Mouse (Mus musculus) small intestine, adult 2 months (tissue): ENCODE results near the gene Zfyve28. TPM values are rescaled to one million over a fixed set of nuclear protein-coding genes. Genes with fewer than 3 reads are reported as not detected.
A peak's percentile ranks its signal among the peaks of the same experiment; 100 is the strongest.

Experiments
- H3K27ac ChIP-seq: fragments of 200-500 bp; 2 replicates; pipeline ENCODE4 v1.5.1; 2012; ENCODE audit warnings: low read depth, low read length, control low read depth, inconsistent platforms; ENCODE audit not compliant: insufficient read depth
- H3K27me3 ChIP-seq: fragments of 200-500 bp; 2 replicates; pipeline ENCODE4 v1.6.1; 2012; ENCODE audit warnings: mild to moderate bottlenecking, moderate library complexity, low read length, inconsistent platforms; ENCODE audit not compliant: control insufficient read depth, insufficient read depth
- H3K36me3 ChIP-seq: fragments of 200-500 bp; 2 replicates; pipeline ENCODE4 v1.6.1; 2012; ENCODE audit warnings: mild to moderate bottlenecking, low read length, control low read depth, inconsistent platforms; ENCODE audit not compliant: control insufficient read depth, insufficient read depth
- H3K4me1 ChIP-seq: fragments of 200-500 bp; 2 replicates; pipeline ENCODE4 v1.6.1; 2012; ENCODE audit warnings: low read length, inconsistent platforms, mixed read lengths; ENCODE audit not compliant: control insufficient read depth, insufficient read depth, insufficient read length
- H3K4me3 ChIP-seq: fragments of 200-500 bp; 2 replicates; pipeline ENCODE4 v1.5.1; 2012; ENCODE audit warnings: low read depth, mild to moderate bottlenecking, control low read depth, inconsistent platforms, low read length, moderate library complexity
- CTCF ChIP-seq: fragments of 200-500 bp; IDR thresholded peaks from 2 replicates; pipeline ENCODE4 v1.5.1; 2012; ENCODE audit warnings: low read depth, mild to moderate bottlenecking, control low read depth, inconsistent platforms, low read length, moderate library complexity, mixed read lengths; ENCODE audit not compliant: insufficient replicate concordance, insufficient read length; ENCODE audit errors: extremely low read depth
- POLR2A ChIP-seq: fragments of 200-500 bp; IDR thresholded peaks from 2 replicates; pipeline ENCODE4 v1.6.1; 2012; ENCODE audit warnings: low read depth, mild to moderate bottlenecking, control low read depth, inconsistent platforms, low read length, moderate library complexity
- WGBS: fragments of 180-500 bp; shearing (Covaris S2); methylation state at CpG from one replicate; pipeline ENCODE4 v1.1.7; 2018; 5-methylcytosine and 5-hydroxymethylcytosine counted together
- polyA plus RNA-seq: library from polyadenylated mRNA; depleted of rRNA; stranded (reverse); fragments of >200 nt; gene quantifications from 2 replicates; pipeline ENCODE4 v1.2.3, GENCODE M21; 2012

Zfyve28 gene
- polyA plus RNA-seq, 1 experiment: 1.7 TPM

DNA sequence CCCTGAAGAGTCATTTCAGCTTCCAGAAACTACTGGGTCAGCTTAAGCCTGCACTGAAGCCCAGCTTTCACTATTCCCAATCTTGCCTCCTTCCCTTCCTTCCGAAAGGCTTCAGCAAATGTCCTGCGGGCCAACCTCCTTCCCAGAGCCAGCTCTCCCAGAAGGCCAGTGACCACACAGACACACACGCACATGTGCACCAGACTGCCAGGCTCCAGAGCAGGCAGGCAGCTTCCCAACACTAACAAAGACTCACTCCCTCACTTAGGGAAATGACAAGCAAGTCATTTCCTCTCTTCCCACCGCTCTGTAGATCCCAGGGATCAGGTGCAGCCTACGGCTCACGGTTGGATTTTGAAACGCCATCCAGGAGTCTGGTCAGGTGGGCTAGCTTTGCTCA is 12.1 kb downstream of the Zfyve28 start:
- H3K4me3 ChIP-seq: no peak overlapping the region
- H3K4me1 ChIP-seq: no peaks in the 10 kb centered on the region
- no peak overlapping the region for H3K27ac ChIP-seq
- H3K36me3 ChIP-seq: no peaks in the 10 kb centered on the region
- WGBS: 78% methylated on average over 7 of the region's 7 CpGs
- TF ChIP-seq CTCF (no peak), POLR2A (no peak)
- H3K27me3 ChIP-seq: no peaks in the 10 kb centered on the region

DNA sequence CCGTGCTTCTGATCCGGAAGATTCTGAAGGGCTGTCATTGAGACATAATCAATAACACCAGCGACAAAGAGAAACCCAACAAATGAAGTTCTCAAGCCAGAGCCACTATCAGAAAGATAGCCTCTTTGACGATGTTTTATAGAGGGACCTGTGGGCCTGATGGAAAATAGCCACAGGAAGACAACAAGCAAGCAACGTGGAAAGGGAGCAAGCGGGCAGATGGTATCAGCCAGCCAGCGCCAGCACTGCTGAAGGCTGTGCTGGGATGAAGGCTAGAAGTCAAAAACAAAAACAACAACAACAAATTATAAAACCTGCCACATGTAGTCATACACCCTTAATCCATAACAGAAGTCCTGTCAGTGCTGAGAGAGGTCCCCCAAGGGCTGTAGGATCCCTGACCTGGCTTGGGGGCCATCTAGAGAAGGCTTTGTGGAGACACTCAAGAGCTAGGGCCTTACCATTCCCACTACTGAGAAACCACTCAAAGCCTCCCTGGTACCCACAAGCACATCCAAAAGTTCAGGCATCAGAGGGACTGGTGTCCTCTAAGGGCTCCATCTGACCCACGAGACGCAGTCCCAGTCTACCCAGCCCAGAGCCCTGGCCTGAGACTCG is 13.5 kb downstream of the Zfyve28 start:
- H3K4me1 ChIP-seq: no peaks in the 10 kb centered on the region
- 78% methylated on average over 10 of the region's 10 CpGs for WGBS
- no peak for TF ChIP-seq POLR2A
- TF ChIP-seq CTCF: no peak

DNA sequence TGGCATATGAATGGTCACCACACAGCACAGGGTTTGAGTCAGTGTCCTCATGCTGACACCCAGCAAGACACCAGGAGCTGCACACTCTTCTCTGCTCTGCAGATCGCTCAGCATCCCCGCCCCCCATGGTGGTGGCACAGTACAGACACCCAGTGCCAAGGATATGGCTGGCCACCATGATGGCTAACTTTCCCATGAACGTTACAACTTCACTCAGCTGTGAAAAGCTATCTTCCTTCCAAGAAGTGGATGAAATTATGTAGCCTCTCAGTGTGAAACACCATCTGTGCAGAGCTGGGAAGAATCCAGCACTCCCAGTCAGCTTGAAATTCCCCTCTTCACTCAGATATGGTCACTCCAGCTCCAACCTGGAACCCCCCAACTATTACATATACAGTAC is 14.0 kb downstream of the Zfyve28 start:
- WGBS: 83% methylated on average over 3 of the region's 3 CpGs
- no peaks in the 10 kb centered on the region for H3K36me3 ChIP-seq
- no peak overlapping the region for H3K4me3 ChIP-seq
- TF ChIP-seq CTCF (no peak), POLR2A (no peak)
- H3K4me1 ChIP-seq: no peaks in the 10 kb centered on the region
- no peaks in the 10 kb centered on the region for H3K27me3 ChIP-seq
- no peak overlapping the region for H3K27ac ChIP-seq

More for the DNA sequence above, 13.5 kb downstream of the Zfyve28 start:
- Histone ChIP-seq H3K36me3 (no peaks in the 10 kb centered on the region), H3K4me3 (no peak overlapping the region), H3K27me3 (no peaks in the 10 kb centered on the region), H3K27ac (no peak overlapping the region)

DNA sequence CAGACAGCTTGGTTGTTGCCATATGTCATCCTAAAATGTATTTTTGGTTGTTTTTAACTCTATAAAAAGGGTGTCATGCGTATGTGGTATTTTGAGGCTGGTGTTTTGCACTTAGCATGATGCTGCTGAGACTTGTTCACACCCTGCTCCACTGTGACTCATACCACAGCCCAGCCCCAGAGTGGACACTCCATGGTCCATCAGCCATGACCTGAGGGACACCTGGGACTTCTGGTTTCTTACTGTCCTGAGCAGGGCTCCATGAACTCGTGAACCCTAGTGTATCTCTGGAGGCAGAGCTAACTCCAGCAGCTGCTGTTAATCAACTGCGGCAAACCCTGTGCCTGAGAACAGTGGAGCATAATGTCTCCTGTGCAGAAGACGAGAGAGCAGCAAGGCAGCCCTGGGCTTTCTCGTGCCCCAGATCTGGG is 15.0 kb downstream of the Zfyve28 start:
- no peaks in the 10 kb centered on the region for H3K36me3 ChIP-seq
- H3K27me3 ChIP-seq: no peaks in the 10 kb centered on the region
- no peak overlapping the region for H3K4me3 ChIP-seq
- no peak for TF ChIP-seq POLR2A
- TF ChIP-seq CTCF: no peak
- no peak overlapping the region for H3K27ac ChIP-seq
- WGBS: 77% methylated on average over 5 of the region's 5 CpGs
- no peaks in the 10 kb centered on the region for H3K4me1 ChIP-seq

DNA sequence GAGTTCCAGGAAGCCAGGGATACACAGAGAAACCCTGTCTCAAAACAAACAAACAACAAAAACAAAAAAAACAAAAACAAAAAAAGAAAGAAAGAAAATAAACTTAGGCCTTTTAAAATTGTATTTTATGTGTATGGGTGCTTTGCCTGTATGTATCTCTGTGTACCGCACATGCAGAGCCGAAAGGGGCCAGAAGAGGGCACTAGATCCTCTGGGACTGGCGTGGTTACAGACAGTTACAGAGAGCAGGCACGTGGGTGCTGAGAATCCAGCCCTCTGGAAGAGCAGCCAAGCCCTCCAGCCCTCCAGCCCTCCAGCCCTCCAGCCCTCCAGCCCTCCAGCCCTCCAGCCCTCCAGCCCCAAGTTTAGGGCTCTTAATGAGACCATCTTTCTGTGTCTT is 16.5 kb downstream of the Zfyve28 start:
- 34% methylated on average over 4 of the region's 4 CpGs for WGBS
- H3K4me3 ChIP-seq: no peak overlapping the region
- no peak for TF ChIP-seq POLR2A
- peak; percentile 57; the same call in 1 of the 2 replicates for TF ChIP-seq CTCF
- no peaks in the 10 kb centered on the region for H3K36me3 ChIP-seq
- no peaks in the 10 kb centered on the region for H3K4me1 ChIP-seq
- H3K27ac ChIP-seq: no peak overlapping the region
- H3K27me3 ChIP-seq: no peaks in the 10 kb centered on the region

DNA sequence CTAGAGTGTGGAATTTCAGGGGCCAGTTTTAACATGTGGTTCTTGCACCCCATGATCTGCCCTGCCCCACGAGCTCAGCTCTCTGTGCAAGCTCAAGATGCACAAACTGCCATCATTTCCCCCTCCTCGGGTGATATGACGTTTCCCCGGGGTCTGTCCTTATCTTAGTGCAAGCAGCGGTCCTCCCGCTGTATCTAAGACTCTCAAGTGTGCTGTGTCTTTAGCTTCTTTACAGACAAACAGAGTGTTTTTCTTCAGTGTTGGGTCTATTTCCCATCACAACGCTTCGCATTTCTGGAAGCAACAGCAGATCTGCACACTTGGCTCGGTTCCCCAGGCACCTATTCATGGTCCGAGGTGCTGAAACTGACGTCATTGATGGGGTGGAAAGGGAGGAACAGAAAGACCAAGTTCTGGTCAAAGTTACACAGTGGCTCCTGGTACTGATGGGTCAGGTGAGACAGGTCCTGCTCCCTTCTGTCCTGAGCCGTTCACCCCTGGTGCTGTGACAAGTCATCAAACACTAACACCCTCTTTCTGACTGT is 18.3 kb downstream of the Zfyve28 start:
- WGBS: 54% methylated on average over 12 of the region's 12 CpGs
- no peaks in the 10 kb centered on the region for H3K27me3 ChIP-seq
- no peaks in the 10 kb centered on the region for H3K4me1 ChIP-seq
- no peaks in the 10 kb centered on the region for H3K36me3 ChIP-seq
- no peak overlapping the region for H3K27ac ChIP-seq
- TF ChIP-seq POLR2A (no peak), CTCF (no peak)
- H3K4me3 ChIP-seq: no peak overlapping the region

DNA sequence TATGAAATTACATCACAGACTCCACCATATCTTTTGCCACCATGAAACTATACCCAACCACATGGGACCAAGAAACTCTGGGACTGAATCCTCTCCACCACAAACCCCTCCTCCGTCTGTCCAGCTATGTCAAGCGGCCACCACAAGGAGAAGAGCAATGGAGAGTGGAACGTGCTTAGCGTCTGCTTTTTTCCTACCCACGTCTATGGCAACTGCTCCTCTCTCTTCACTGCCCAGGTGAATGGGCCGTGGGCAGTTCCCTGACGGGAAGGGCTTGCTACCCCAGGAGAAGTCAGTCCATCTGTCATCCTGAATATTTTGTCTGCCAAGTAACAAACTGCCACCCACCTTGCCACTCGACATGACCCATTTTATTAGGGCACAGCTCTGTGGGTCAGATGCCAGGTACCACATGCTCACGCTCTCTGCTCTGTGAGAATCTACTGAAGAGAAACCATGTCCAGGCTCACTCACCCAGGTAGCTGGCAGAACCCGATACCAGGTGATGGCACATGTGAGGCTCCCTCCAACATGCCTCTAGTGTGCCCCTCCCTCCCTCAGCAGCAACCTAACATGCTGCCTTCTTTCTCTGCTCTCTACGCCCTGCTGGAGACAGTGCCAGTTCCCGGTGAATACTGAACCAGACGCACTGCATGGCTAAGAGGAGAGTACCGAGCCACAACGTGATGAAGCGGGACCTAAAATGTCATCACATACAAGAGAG is 18.9 kb downstream of the Zfyve28 start:
- H3K4me3 ChIP-seq: no peak overlapping the region
- H3K27me3 ChIP-seq: no peaks in the 10 kb centered on the region
- no peaks in the 10 kb centered on the region for H3K36me3 ChIP-seq
- H3K4me1 ChIP-seq: no peaks in the 10 kb centered on the region
- TF ChIP-seq POLR2A (no peak), CTCF (no peak)
- WGBS: 83% methylated on average over 16 of the region's 16 CpGs
- H3K27ac ChIP-seq: no peak overlapping the region
